Mouse (Mus musculus) frontal cortex, postnatal 14 days (tissue): ENCODE measurements at regions not wholly inside any gene's neighbourhood (a gene's known extent, or its start where the extent isn't known, plus 50 kb on each side); places are given as distances from the start of the nearest gene placed in this dataset.
A peak's percentile ranks its signal among the peaks of the same experiment; 100 is the strongest.

Experiments
- DNase-seq, 2 experiments: peaks; one replicate each; pipeline ENCODE4 v3.0.0; 2022; ENCODE audit warnings: low spot score in 2 of 2

GRCm38 (mm10) chr1:61172946-61173345 lies 195.2 kb downstream of the Icos start:
- no peak for DNase-seq

DNA sequence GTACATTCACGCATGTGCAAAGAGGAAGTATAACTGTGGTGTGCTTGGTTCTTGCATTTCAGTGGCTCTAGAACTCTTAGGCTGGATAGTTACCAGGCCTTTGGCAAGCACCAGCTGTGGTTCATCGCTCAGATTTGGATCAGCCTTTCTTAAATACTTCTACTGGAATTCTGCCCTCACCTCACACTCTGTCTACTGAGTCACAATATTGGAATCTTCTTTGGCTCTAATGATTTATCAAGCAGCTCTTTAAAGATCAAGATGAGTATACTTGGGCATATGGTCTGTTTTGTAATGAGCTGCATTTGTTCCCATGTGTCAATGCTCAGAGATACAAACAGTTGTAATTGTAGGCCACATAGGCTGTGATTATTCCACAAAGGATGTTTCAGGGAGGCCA lies 197.5 kb downstream of the Icos start:
- DNase-seq: no peak

DNA sequence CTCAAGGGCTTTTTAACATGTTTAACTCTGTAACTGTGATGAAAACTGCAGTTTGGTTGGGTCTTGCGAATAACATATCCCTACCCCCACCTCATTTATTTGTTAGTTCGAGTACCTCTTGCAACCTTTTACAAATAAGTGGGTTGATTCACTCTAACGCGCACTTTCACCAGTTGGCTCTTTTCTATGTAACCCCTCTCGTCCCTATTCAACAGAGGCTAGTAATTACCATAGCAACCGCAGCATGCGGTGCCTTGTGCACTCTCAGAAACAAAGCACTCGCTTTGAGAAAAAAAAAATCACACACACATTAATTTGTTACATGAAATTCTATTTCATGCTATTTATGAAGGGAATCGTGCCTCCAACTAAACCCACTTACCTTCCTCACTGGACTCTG lies 201.7 kb downstream of the Icos start:
- DNase-seq: no peak

GRCm38 (mm10) chr1:61181099-61181821 lies 203.5 kb downstream of the Icos start:
- peak; percentile 80 to 90 for DNase-seq

GRCm38 (mm10) chr1:61187381-61188100 lies 209.8 kb downstream of the Icos start:
- no peak for DNase-seq

- no peak for DNase-seq
Measured at GRCm38 (mm10) chr1:61190921-61191320, 213.2 kb downstream of the Icos start.

DNA sequence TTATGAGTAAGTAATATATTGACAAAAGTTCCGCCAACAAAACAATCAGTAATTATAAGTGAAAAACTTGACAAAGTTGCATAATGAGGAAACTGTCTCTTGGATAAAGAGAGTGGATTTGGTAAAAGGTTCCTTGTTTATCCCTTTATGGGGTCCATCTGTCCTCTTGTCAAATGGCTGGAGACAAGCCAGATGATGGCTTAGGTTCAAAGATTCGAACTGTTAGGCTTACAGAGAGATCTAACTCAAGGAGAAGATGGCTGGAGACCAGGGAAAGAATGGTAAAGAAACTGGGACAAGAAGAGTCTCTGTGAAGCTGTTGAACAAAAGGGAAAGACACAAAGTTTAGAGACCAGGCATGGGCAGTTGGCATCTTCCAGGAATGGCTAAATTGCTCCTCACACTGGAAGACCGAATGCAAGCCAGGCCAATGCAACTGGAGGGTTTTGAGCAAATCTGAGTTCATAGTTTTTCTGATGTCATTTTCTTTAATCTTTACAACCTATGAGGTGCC lies 220.9 kb downstream of the Icos start:
- no peak for DNase-seq

DNA sequence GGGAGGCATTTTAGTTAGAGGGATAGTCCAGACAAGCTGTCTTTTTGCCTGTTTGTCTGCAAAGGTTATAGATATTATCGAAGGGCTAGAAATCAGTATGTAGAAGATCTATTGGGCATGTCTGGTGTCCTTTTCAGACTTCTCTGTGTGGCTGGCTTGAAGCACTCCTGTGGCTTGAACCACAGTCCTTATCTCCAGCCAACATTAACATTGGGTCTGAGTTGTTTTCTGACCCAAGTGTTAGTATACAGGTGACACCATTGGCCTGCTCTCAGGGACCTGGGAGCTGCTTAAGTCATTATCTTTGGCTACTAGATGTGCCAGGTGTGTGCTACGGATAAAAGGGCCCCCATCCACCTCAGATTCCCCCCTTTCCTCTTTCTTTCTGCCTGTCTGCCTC lies 223.3 kb downstream of the Icos start:
- DNase-seq: no peak

DNA sequence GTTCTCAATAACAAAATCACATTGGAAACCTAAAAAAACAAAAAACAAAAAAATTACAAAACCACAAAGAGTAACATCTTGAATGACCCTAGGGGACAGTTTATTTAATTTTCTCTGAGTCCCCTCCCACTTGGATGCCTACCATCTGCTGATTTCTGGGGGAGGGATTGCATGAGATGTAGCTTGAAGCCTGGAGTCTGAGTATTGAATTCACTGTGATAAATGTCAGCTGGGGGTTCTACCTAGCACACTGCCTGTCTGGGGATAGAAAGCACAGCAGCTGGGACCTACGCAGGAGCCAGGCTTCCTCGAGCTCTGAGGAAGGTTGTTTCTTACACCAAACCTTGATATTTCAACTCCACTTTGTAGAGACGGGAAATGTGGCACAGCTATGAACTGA lies 224.4 kb downstream of the Icos start:
- no peak for DNase-seq

- no peak for DNase-seq
Measured at GRCm38 (mm10) chr1:61203170-61203569, 225.4 kb downstream of the Icos start.

GRCm38 (mm10) chr1:61203612-61204011 lies 225.9 kb downstream of the Icos start:
- DNase-seq: no peak

DNA sequence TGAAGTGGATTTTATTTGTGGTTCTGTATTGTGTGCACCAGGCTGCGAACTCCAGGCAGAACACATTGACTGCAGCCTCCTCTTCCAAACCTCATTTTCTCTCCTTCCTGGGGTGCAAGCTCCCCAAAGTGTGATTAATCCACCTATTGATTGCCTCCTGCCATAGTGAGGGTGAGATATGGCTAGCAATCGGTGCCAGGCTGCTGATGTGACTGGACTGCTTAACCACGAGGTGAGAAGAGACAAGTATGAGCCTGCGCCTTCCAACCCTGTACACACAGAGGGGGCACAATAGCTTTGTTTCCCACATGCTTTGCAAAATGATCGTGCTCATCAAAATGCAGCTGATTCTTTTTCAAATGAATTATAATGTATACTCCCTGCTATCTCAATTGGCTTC lies 227.4 kb downstream of the Icos start:
- DNase-seq: no peak

DNA sequence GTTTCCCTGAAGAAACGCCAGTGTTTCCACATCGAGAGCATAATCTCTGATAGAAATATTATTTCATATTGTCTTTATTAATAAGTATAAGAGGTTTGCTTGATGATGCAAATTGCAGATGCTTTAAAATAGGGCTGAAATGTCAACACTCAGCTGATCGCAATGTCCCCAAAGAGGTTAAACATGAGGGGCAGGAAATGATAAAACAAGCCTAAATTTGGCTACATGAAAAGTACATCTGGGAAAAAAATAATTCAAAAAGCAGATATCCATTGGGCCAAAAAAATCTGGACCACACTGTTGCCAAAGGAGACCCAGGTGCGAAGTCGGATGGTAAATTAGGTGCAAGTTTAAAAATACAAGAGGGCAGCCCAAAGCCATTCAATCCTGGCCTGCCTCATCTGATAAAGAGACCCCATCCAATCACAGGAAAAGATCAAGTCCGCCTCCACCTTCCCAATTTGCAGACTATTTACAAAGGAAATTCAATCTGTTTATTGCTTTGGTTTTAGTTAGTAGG lies 229.2 kb downstream of the Icos start:
- DNase-seq: no peak

- DNase-seq: no peak
Measured at GRCm38 (mm10) chr1:61208386-61208785, 230.7 kb downstream of the Icos start.

DNA sequence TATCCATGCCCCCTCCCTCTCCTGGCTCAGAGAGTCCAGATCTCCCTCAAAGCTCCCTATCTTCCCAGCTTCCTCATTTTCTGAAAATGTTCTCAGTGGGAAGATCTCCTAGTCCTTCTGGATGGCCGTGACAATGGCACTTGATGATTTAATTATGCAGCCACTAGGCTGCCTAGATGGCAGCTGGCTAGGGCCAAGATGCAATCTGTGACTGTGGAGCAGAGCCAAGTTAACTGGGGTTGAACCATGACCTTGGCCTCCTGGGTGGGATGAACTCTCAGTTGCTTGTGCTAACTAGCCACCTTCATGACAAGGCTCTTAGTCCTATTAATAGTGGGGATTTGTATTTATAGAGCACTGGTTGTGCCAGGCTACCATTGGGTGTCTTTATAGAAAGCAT lies 243.4 kb downstream of the Icos start:
- no peak for DNase-seq

GRCm38 (mm10) chr1:61228942-61229341 lies 251.2 kb downstream of the Icos start:
- no peak for DNase-seq

DNA sequence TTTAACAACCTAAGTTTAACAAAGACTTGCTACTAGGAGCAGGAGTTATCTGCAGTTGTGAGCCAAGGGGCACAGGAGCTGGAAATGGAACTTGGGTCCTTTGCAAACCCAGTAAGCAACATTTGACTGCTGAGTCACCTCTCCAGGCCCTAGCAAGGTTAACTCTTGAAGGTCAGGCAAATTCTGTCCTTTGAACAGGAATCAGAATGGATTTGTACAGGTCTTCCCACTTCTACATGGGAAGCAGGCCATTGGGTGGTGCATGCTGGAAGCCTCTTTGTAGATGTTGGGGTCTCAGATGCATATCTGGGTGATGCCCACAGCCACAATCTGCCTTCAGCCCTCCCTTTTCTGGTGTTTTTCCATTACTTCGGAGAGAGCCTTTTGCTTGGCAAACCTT lies 255.3 kb downstream of the Icos start:
- no peak for DNase-seq

DNA sequence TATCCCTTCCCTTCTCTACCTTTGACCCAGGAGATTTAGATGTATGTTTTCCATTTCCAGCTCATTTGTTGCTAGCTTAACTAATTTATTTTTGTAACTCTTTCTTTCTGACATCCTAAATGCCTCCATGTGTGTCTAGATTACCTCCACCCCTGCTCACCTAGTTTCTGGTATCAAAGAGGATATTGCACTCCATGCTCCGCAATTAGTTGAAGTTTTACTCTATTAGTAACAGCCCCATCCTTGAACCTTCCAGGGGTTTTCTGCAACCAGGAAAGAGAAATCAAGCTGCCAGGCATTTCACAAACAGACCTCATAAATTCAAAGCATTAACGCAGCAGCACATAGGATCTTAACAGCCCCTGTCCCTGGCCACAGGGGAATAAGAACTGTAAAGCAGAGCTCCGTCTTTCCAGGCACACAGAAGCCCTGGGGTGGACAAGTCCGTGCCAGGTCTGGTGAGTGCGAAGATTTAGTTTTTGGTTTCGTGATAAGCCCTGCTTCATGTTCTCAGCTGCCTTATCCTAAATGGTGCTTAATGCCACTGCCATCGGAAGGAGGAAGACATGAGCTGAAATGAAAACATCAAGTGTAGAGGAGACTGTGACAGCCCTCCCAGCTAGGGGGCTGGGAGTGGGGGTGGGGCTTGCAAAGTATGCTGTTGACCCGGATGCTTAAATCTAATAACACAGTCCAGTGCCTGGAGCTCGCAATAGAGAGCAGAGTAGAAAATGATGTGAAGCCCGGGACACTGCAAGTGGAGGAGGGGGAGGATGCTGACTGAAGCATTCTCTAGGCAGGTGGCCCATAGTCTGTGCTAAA lies 256.0 kb downstream of the Icos start:
- DNase-seq: no peak

- no peak for DNase-seq
Measured at GRCm38 (mm10) chr1:61234298-61234682, 256.6 kb downstream of the Icos start.

GRCm38 (mm10) chr1:61236511-61236910 lies 258.8 kb downstream of the Icos start:
- DNase-seq: no peak

GRCm38 (mm10) chr1:61238668-61239067 lies 260.9 kb downstream of the Icos start:
- no peak for DNase-seq

- DNase-seq: no peak
Measured at GRCm38 (mm10) chr1:61257561-61257960, 279.8 kb downstream of the Icos start.
